Mouse (Mus musculus) G1E (cell line): ENCODE data around the gene Mast3. TPM values are rescaled to one million over a fixed set of nuclear protein-coding genes. Genes with fewer than 3 reads are reported as not detected.
A peak's percentile ranks its signal among the peaks of the same experiment; 100 is the strongest.
"Not testable (repeated sequence)": the region's sequence is repeated elsewhere in the genome, so short reads cannot be mapped to it uniquely, and the experiment has no call there.

Experiments
- ATAC-seq: 2 replicates; pipeline ENCODE4 v1.8.0; 2016; ENCODE audit warnings: mild to moderate bottlenecking; ENCODE audit not compliant: insufficient number of reproducible peaks, poor library complexity, low FRiP score, severe bottlenecking; ENCODE audit errors: extremely low read depth
- DNase-seq: peaks from one replicate; pipeline ENCODE4 v3.0.0; 2012; ENCODE audit warnings: low spot score
- H3K27me3 ChIP-seq: 2 replicates; pipeline ENCODE4 v1.6.1; 2012; ENCODE audit warnings: mild to moderate bottlenecking, low read length, inconsistent platforms; ENCODE audit not compliant: insufficient read depth
- H3K36me3 ChIP-seq: replicated peaks from 2 replicates; pipeline ENCODE3; 2012; ENCODE audit warnings: mild to moderate bottlenecking, inconsistent platforms
- H3K4me1 ChIP-seq: 2 replicates; pipeline ENCODE4 v1.6.1; 2012; ENCODE audit warnings: low read depth, low read length, inconsistent platforms, mixed read lengths; ENCODE audit not compliant: insufficient read depth
- H3K4me3 ChIP-seq: 2 replicates; pipeline ENCODE4 v1.5.1; 2012; ENCODE audit warnings: low read depth, mild to moderate bottlenecking, inconsistent platforms, low read length, moderate library complexity, mixed read lengths
- H3K9me3 ChIP-seq: replicated peaks from 2 replicates; pipeline ENCODE4 v1.6.1; 2012; ENCODE audit warnings: inconsistent platforms
- CTCF ChIP-seq: IDR thresholded peaks from 2 replicates; pipeline ENCODE4 v1.5.1; 2012; ENCODE audit warnings: low read depth, low read length, inconsistent platforms, mixed read lengths
- GATA1 ChIP-seq: IDR thresholded peaks from 2 replicates; pipeline ENCODE4 v1.6.1; 2012; ENCODE audit warnings: borderline replicate concordance, low read length, inconsistent platforms, mixed read lengths
- GATA2 ChIP-seq: IDR thresholded peaks from 2 replicates; pipeline ENCODE4 v1.6.1; 2012; ENCODE audit warnings: low read depth, low read length, inconsistent platforms, borderline replicate concordance
- POLR2AphosphoS5 ChIP-seq: IDR thresholded peaks from 2 replicates; pipeline ENCODE4 v1.6.1; 2012; ENCODE audit warnings: low read depth, low read length, inconsistent platforms; ENCODE audit not compliant: insufficient replicate concordance
- TAL1 ChIP-seq: conservative IDR thresholded peaks from 2 replicates; pipeline ENCODE4 v1.6.1; 2012; ENCODE audit warnings: low read depth, low read length, inconsistent platforms, mixed read lengths
- polyA plus RNA-seq: library from polyadenylated mRNA; stranded (reverse); fragments of >175 nt; gene quantifications from 2 replicates; pipeline ENCODE4 v1.2.3, GENCODE M21; 2012
- total RNA-seq, 2 experiments: library from RNA; stranded (forward) in 1 of 2; stranded (reverse) in 1 of 2; fragments of 200-1000 nt in 1 of 2; fragments of >200 nt in 1 of 2; fragmentation: Nextera tagmentation in 1 of 2; gene quantifications; 2 replicates each; pipeline ENCODE4 v1.2.3; 2014 to 2017

Gene Mast3
- total and polyA plus RNA-seq, 3 experiments, result 15.7 to 323 (median 79.8) TPM

DNA sequence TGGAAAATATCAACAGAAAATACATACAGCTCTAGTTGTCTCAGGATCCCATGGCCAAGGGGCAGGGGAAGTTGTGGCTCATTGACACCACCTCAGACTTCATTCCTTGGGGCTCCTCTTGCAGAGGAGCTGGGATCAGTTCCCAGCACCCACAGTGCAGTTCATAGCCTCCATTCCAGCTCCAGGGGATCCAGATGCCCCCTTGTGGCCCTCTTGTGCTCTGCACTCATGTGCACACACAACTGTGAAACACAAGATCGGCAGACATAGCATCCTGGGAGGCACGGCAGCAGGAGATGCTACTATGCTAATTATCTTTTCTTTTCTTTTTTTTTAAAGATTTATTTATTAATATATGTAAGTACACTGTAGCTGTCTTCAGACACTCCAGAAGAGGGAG is 22.2 kb upstream of the Mast3 start:
- DNase-seq, result no peak
- H3K4me3 ChIP-seq, result no peak overlapping the region
- peaks cover 58% of the 10 kb centered on the region for H3K27me3 ChIP-seq
- peaks cover 3% of the 10 kb centered on the region; the same call in 1 of the 2 replicates for H3K9me3 ChIP-seq
- H3K4me1 ChIP-seq, result peaks cover 3% of the 10 kb centered on the region
- TF ChIP-seq POLR2AphosphoS5 (no peak), GATA1 (no peak), TAL1 (no peak), CTCF (no peak), GATA2 (no peak)
- ATAC-seq, result no peak
- H3K36me3 ChIP-seq, result no peaks in the 10 kb centered on the region

- TF ChIP-seq GATA1 (no peak), POLR2AphosphoS5 (no peak), GATA2 (no peak), TAL1 (no peak), CTCF (no peak)
- no peak overlapping the region for H3K4me3 ChIP-seq
These were observed 21.0 kb upstream of the Mast3 start for GRCm38 (mm10) chr8:70825816-70826215.

DNA sequence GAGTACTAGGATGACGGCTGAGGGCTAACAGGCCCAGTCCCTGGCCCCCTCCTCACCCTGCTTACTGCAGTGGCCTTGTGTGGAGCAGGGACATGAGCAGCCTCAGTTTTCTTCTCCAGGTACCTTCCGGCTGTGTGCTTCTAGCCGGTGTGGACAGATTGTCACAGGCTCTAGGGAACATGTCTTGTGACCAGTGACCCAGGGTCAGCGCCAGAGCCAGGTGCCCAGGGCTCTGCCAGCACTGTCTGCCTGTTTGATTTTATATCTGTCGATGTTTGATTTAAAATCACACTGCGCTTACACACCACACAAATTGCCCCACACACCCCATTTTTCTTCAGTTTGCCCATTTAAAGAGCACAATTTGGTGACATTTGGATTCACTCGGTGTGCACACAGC is 18.9 kb upstream of the Mast3 start:
- peaks cover 27% of the 10 kb centered on the region for H3K36me3 ChIP-seq
- TF ChIP-seq GATA2 (no peak), CTCF (no peak), GATA1 (no peak)
- peaks cover 43% of the 10 kb centered on the region for H3K27me3 ChIP-seq
- H3K4me3 ChIP-seq, result no peak overlapping the region
- ATAC-seq (no peak), DNase-seq (no peak)
- H3K9me3 ChIP-seq, result peaks cover 3% of the 10 kb centered on the region; the same call in 1 of the 2 replicates
- H3K4me1 ChIP-seq, result peaks cover 27% of the 10 kb centered on the region

More at GRCm38 (mm10) chr8:70825816-70826215, 21.0 kb upstream of the Mast3 start:
- H3K27me3 ChIP-seq, result peaks cover 53% of the 10 kb centered on the region
- DNase-seq (no peak), ATAC-seq (no peak)
- H3K9me3 ChIP-seq, result peaks cover 3% of the 10 kb centered on the region; the same call in 1 of the 2 replicates
- H3K36me3 ChIP-seq, result peaks cover 7% of the 10 kb centered on the region
- H3K4me1 ChIP-seq, result peaks cover 14% of the 10 kb centered on the region

DNA sequence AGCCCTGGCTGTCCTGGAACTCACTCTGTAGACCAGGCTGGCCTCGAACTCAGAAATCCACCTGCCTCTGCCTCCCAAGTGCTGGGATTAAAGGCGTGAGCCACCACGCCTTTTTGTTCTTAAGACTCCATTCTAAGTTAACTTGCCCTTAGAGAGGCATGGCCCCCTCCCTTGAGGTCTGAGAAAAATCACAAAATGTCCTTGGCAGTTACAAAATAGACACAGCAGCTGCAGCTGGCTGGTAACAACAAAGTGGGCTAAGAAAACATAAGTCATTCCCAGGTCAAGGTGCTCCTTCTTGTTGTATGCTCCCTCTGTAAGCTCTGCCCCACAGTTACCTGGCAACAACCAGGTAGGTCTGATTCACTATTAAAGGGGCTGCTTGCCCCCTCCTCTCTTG is 17.7 kb upstream of the Mast3 start:
- ATAC-seq, H3K4me3 ChIP-seq, DNase-seq, H3K9me3 ChIP-seq: not testable (repeated sequence)
- Histone ChIP-seq H3K4me1 (peaks cover 27% of the 10 kb centered on the region), H3K36me3 (peaks cover 29% of the 10 kb centered on the region), H3K27me3 (peaks cover 35% of the 10 kb centered on the region)

- peaks cover 29% of the 10 kb centered on the region for H3K36me3 ChIP-seq
- peaks cover 2% of the 10 kb centered on the region; the same call in 1 of the 2 replicates for H3K9me3 ChIP-seq
- TF ChIP-seq CTCF, result no peak
- TF ChIP-seq GATA2, result no peak
- no peak for TF ChIP-seq POLR2AphosphoS5
- no peak for TF ChIP-seq TAL1
- no peak for TF ChIP-seq GATA1
- no peak for DNase-seq
- peaks cover 34% of the 10 kb centered on the region for H3K27me3 ChIP-seq
- H3K4me3 ChIP-seq, result no peak overlapping the region
- no peak for ATAC-seq
- H3K4me1 ChIP-seq, result peaks cover 31% of the 10 kb centered on the region
These were observed 17.1 kb upstream of the Mast3 start for GRCm38 (mm10) chr8:70821992-70822391.

DNA sequence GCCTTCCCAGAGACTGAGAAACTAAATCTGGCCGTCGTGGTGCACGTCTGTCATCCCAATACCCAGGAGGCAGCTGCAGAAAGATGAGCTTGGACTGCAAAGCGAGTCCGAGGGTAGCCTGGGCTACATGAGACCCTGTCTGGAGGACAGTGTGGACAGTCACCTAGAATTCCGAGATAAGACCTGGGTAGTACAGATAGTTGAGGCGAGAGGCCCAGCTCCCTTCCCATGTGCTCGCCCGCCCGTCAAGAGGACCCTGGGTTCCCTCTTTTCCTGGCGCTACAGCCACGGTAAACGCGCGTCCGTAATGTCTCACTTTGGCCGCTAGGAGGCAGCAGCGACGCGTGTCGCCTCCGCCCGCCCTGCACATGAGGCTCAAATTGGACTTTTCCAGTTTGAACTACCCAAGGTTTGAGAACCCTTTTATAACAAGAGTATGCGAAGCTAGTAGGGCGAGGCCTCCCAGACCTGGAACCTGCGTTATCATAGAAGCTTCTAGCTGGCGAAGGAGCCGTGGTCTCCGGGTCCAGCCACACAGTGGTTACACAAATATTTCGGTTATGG is 16.6 kb upstream of the Mast3 start:
- Histone ChIP-seq H3K36me3 (peaks cover 29% of the 10 kb centered on the region), H3K4me3 (no peak overlapping the region), H3K4me1 (peaks cover 36% of the 10 kb centered on the region), H3K9me3 (no peaks in the 10 kb centered on the region; the same call in 1 of the 2 replicates), H3K27me3 (peaks cover 29% of the 10 kb centered on the region)
- TF ChIP-seq GATA1, result no peak
- TF ChIP-seq POLR2AphosphoS5, result no peak
- peak; percentile 94 for TF ChIP-seq CTCF
- no peak for TF ChIP-seq TAL1
- ATAC-seq (peak; percentile 37; the same call in 1 of the 2 replicates), DNase-seq (peak; percentile 63)
